Mouse (Mus musculus): ENCODE measurements around the gene Tecta. TPM values are rescaled to one million over a fixed set of nuclear protein-coding genes. Genes with fewer than 3 reads are reported as not detected.

Tecta gene
- polyA plus RNA-seq, 1 experiment = 0.06 TPM

GRCm38 (mm10) chr9:42382628-42383347, 16.9 kb downstream of the Tecta start:
- H3ac ChIP-seq (ENCODE audit: control insufficient read depth, insufficient read length) = no peak overlapping the region
- H3K79me2 ChIP-seq (ENCODE audit: control insufficient read depth, insufficient read depth) = no peaks in the 10 kb centered on the region
- no peak for TF ChIP-seq MYOG (IDR thresholded peaks at IDR 0.05; ENCODE audit: control insufficient read depth in 1 of 3, insufficient read depth in 1 of 3, insufficient read length in 2 of 3, low read depth in 2 of 3)
- no peak overlapping the region for H3K4me2 ChIP-seq (ENCODE audit: low read depth)
- no peak overlapping the region for H3K4me3 ChIP-seq
- no peaks in the 10 kb centered on the region for H3K36me3 ChIP-seq (ENCODE audit: control insufficient read depth, insufficient read depth)
- peaks cover 14% of the 10 kb centered on the region for H3K27me3 ChIP-seq (ENCODE audit: control insufficient read depth, insufficient read depth, insufficient read length)

GRCm38 (mm10) chr9:42382063-42382462, 17.7 kb downstream of the Tecta start:
- TF ChIP-seq TCF12 (IDR thresholded peaks at IDR 0.05; ENCODE audit: insufficient read depth, poor library complexity, severe bottlenecking) = no peak
- TF ChIP-seq MAX (IDR thresholded peaks at IDR 0.05; ENCODE audit: low read depth) = no peak
- Histone ChIP-seq H3K4me3 (no peak overlapping the region), H3K27me3 (ENCODE audit: control insufficient read depth, insufficient read depth, insufficient read length) (peaks cover 14% of the 10 kb centered on the region), H3K4me2 (ENCODE audit: low read depth) (no peak overlapping the region), H3K79me2 (ENCODE audit: control insufficient read depth, insufficient read depth) (no peaks in the 10 kb centered on the region), H3K36me3 (ENCODE audit: control insufficient read depth, insufficient read depth) (no peaks in the 10 kb centered on the region), H3ac (ENCODE audit: control insufficient read depth, insufficient read length) (no peak overlapping the region)

- Histone ChIP-seq H3K79me2 (ENCODE audit: control insufficient read depth, insufficient read depth) (no peaks in the 10 kb centered on the region), H3K4me2 (ENCODE audit: low read depth) (no peak overlapping the region), H3K4me3 (no peak overlapping the region), H3K36me3 (ENCODE audit: control insufficient read depth, insufficient read depth) (no peaks in the 10 kb centered on the region), H3K27me3 (ENCODE audit: control insufficient read depth, insufficient read depth, insufficient read length) (peaks cover 18% of the 10 kb centered on the region), H3ac (ENCODE audit: control insufficient read depth, insufficient read length) (no peak overlapping the region)
- TF ChIP-seq TCF12 (IDR thresholded peaks at IDR 0.05; ENCODE audit: insufficient read depth, poor library complexity, severe bottlenecking) = no peak
These were observed 21.7 kb downstream of the Tecta start for GRCm38 (mm10) chr9:42378071-42378470.

- TF ChIP-seq E2F4 (IDR thresholded peaks at IDR 0.05; ENCODE audit: insufficient read depth) = no peak
- no peak overlapping the region for H3ac ChIP-seq (ENCODE audit: control insufficient read depth, insufficient read length)
- H3K27me3 ChIP-seq (ENCODE audit: control insufficient read depth, insufficient read depth, insufficient read length) = peaks cover 16% of the 10 kb centered on the region
- H3K36me3 ChIP-seq (ENCODE audit: control insufficient read depth, insufficient read depth) = no peaks in the 10 kb centered on the region
- H3K79me2 ChIP-seq (ENCODE audit: control insufficient read depth, insufficient read depth) = no peaks in the 10 kb centered on the region
- H3K4me2 ChIP-seq (ENCODE audit: low read depth) = no peak overlapping the region
- no peak overlapping the region for H3K4me3 ChIP-seq
These were observed 22.1 kb downstream of the Tecta start for GRCm38 (mm10) chr9:42377656-42378055.

- Histone ChIP-seq H3ac (ENCODE audit: control insufficient read depth, insufficient read length) (no peak overlapping the region), H3K4me2 (ENCODE audit: low read depth) (no peak overlapping the region), H3K79me2 (ENCODE audit: control insufficient read depth, insufficient read depth) (no peaks in the 10 kb centered on the region), H3K36me3 (ENCODE audit: control insufficient read depth, insufficient read depth) (no peaks in the 10 kb centered on the region), H3K27me3 (ENCODE audit: control insufficient read depth, insufficient read depth, insufficient read length) (peaks cover 16% of the 10 kb centered on the region), H3K4me3 (no peak overlapping the region)
- TF ChIP-seq MYOD1 (IDR thresholded peaks at IDR 0.05; ENCODE audit: control insufficient read depth in 1 of 3, insufficient read length in 2 of 3, low read depth in 2 of 3) = no peak
- no peak for TF ChIP-seq POLR2A (IDR thresholded peaks at IDR 0.05; ENCODE audit: insufficient read length, low read depth)
- TF ChIP-seq USF1 (IDR thresholded peaks at IDR 0.05; ENCODE audit: low read depth) = no peak
- TF ChIP-seq TCF12 (IDR thresholded peaks at IDR 0.05; ENCODE audit: insufficient read depth, poor library complexity, severe bottlenecking) = no peak
- no peak for TF ChIP-seq MAX (IDR thresholded peaks at IDR 0.05; ENCODE audit: low read depth)
- TF ChIP-seq TCF3 (IDR thresholded peaks at IDR 0.05; ENCODE audit: insufficient read length, low read depth) = no peak
- TF ChIP-seq SRF (IDR thresholded peaks at IDR 0.05; ENCODE audit: control insufficient read depth, insufficient read length, low read depth) = no peak
- no peak for TF ChIP-seq REST (IDR thresholded peaks at IDR 0.05; ENCODE audit: insufficient read depth, insufficient read length)
- TF ChIP-seq CEBPB (IDR thresholded peaks at IDR 0.05; ENCODE audit: insufficient read depth, poor library complexity, severe bottlenecking) = no peak
- no peak for TF ChIP-seq E2F4 (IDR thresholded peaks at IDR 0.05; ENCODE audit: insufficient read depth)
- TF ChIP-seq MYOG (IDR thresholded peaks at IDR 0.05; ENCODE audit: control insufficient read depth in 1 of 3, insufficient read depth in 1 of 3, insufficient read length in 2 of 3, low read depth in 2 of 3) = no peak
- no peak for TF ChIP-seq POLR2AphosphoS2 (IDR thresholded peaks at IDR 0.05; ENCODE audit: insufficient read length, low read depth)
These were observed 27.9 kb downstream of the Tecta start for GRCm38 (mm10) chr9:42371670-42372368.

GRCm38 (mm10) chr9:42357585-42357984, 42.1 kb downstream of the Tecta start:
- H3K27me3 ChIP-seq (ENCODE audit: control insufficient read depth, insufficient read depth, insufficient read length) = peaks cover 3% of the 10 kb centered on the region
- H3K4me2 ChIP-seq (ENCODE audit: low read depth) = no peak overlapping the region
- no peak overlapping the region for H3ac ChIP-seq (ENCODE audit: control insufficient read depth, insufficient read length)
- H3K36me3 ChIP-seq (ENCODE audit: control insufficient read depth, insufficient read depth) = no peaks in the 10 kb centered on the region
- no peaks in the 10 kb centered on the region for H3K79me2 ChIP-seq (ENCODE audit: control insufficient read depth, insufficient read depth)
- H3K4me3 ChIP-seq = no peak overlapping the region
- TF ChIP-seq TCF12 (IDR thresholded peaks at IDR 0.05; ENCODE audit: insufficient read depth, poor library complexity, severe bottlenecking) (no peak), E2F4 (IDR thresholded peaks at IDR 0.05; ENCODE audit: insufficient read depth) (no peak), POLR2AphosphoS2 (IDR thresholded peaks at IDR 0.05; ENCODE audit: insufficient read length, low read depth) (no peak), SRF (IDR thresholded peaks at IDR 0.05; ENCODE audit: control insufficient read depth, insufficient read length, low read depth) (no peak), USF1 (IDR thresholded peaks at IDR 0.05; ENCODE audit: low read depth) (no peak), CEBPB (IDR thresholded peaks at IDR 0.05; ENCODE audit: insufficient read depth, poor library complexity, severe bottlenecking) (no peak), REST (IDR thresholded peaks at IDR 0.05; ENCODE audit: insufficient read depth, insufficient read length) (no peak), MYOG (IDR thresholded peaks at IDR 0.05; ENCODE audit: control insufficient read depth in 1 of 3, insufficient read depth in 1 of 3, insufficient read length in 2 of 3, low read depth in 2 of 3) (no peak), TCF3 (IDR thresholded peaks at IDR 0.05; ENCODE audit: insufficient read length, low read depth) (no peak), MYOD1 (IDR thresholded peaks at IDR 0.05; ENCODE audit: control insufficient read depth in 1 of 3, insufficient read length in 2 of 3, low read depth in 2 of 3) (no peak), MAX (IDR thresholded peaks at IDR 0.05; ENCODE audit: low read depth) (no peak), POLR2A (IDR thresholded peaks at IDR 0.05; ENCODE audit: insufficient read length, low read depth) (no peak)

All from myocyte (in vitro differentiated cells).